Mouse (Mus musculus) limb, embryonic 14.5 days (tissue): Measurements from ENCODE around the gene Gm42688. TPM values are rescaled to one million over a fixed set of nuclear protein-coding genes. Genes with fewer than 3 reads are reported as not detected.
A peak's percentile ranks its signal among the peaks of the same experiment; 100 is the strongest.

Experiments
- ATAC-seq: fragments of 200-750 bp; cut with Nextera tagmentation; 2 replicates; pipeline ENCODE4 v1.8.0; 2017; ENCODE audit warnings: low read depth, moderate number of reproducible peaks, moderate TSS enrichment; ENCODE audit not compliant: low FRiP score
- DNase-seq: peaks from one replicate; pipeline ENCODE4 v3.0.0-alpha.2; 2015; ENCODE audit warnings: low spot score
- H3K27ac ChIP-seq: fragments of 300-500 bp; sonication (generic); replicated peaks from 2 replicates; pipeline ENCODE4 v1.5.1; 2014; ENCODE audit warnings: low read depth, mild to moderate bottlenecking, low read length, moderate library complexity, mixed read lengths
- H3K27me3 ChIP-seq: fragments of 300-500 bp; sonication (generic); 2 replicates; pipeline ENCODE4 v1.6.1; 2014; ENCODE audit warnings: low read length, mixed read lengths; ENCODE audit not compliant: control insufficient read depth, insufficient read depth
- H3K36me3 ChIP-seq: fragments of 300-500 bp; sonication (generic); 2 replicates; pipeline ENCODE4 v1.6.1; 2014; ENCODE audit warnings: mild to moderate bottlenecking, low read length, moderate library complexity, mixed read lengths; ENCODE audit not compliant: control insufficient read depth, insufficient read depth
- H3K4me1 ChIP-seq: fragments of 300-500 bp; sonication (generic); 2 replicates; pipeline ENCODE4 v1.6.1; 2014; ENCODE audit warnings: antibody characterized with exemption, low read length, mixed read lengths; ENCODE audit not compliant: control insufficient read depth, insufficient read depth
- H3K4me2 ChIP-seq: fragments of 300-500 bp; sonication (generic); replicated peaks from 2 replicates; pipeline ENCODE4 v1.6.1; 2014; ENCODE audit warnings: low read depth, mild to moderate bottlenecking, low read length, moderate library complexity; ENCODE audit not compliant: severe bottlenecking
- H3K4me3 ChIP-seq: fragments of 300-500 bp; sonication (generic); replicated peaks from 2 replicates; pipeline ENCODE4 v1.5.1; 2014; ENCODE audit warnings: low read length
- H3K9ac ChIP-seq: fragments of 300-500 bp; sonication (generic); 2 replicates; pipeline ENCODE4 v1.6.1; 2014; ENCODE audit warnings: mild to moderate bottlenecking, low read depth, low read length, moderate library complexity; ENCODE audit not compliant: severe bottlenecking
- H3K9me3 ChIP-seq: fragments of 300-500 bp; sonication (generic); 2 replicates; pipeline ENCODE4 v1.6.1; 2016; ENCODE audit warnings: low read length; ENCODE audit not compliant: control insufficient read depth
- POLR2A ChIP-seq: fragments of 200-500 bp; IDR thresholded peaks from 2 replicates; pipeline ENCODE4 v1.8.0; 2012; ENCODE audit warnings: inconsistent platforms, mild to moderate bottlenecking, moderate library complexity, borderline replicate concordance; ENCODE audit not compliant: insufficient read depth, insufficient read length; ENCODE audit errors: extremely low read depth
- WGBS: fragments of 180-500 bp; shearing (Covaris S2); extraction: QIAGEN DNeasy Blood & Tissue Kit; methylation state at CpG from one replicate; pipeline ENCODE4 v1.1.7; 2014; 5-methylcytosine and 5-hydroxymethylcytosine counted together
- polyA plus RNA-seq, 2 experiments: library from polyadenylated mRNA; depleted of rRNA in 1 of 2; stranded (reverse) in 1 of 2; unstranded in 1 of 2; fragments of >200 nt; fragmentation: Nextera tagmentation in 1 of 2; extraction: Ambion mirVana in 1 of 2; gene quantifications; 2 replicates each; pipeline versions ENCODE4 v1.2.1 to v1.2.3; 2012 to 2014

Gm42688 gene
- polyA plus RNA-seq, 2 experiments: 2.5 to 7.0 TPM

- H3K27ac ChIP-seq: peak within 1 kb of the TSS; percentile 34; the same call in 1 of the 2 replicates
- no peaks in the 10 kb centered on the region for H3K27me3 ChIP-seq
- no peak for DNase-seq
- WGBS: 30% methylated on average over 5 of the region's 5 CpGs
- peak within 1 kb of the TSS; percentile 62 for H3K4me3 ChIP-seq
- TF ChIP-seq POLR2A: no peak
- H3K36me3 ChIP-seq: 0 out of 2 replicates have a peak, but pooled peaks cover 4% of the 10 kb centered on the region
- H3K9me3 ChIP-seq: no peaks in the 10 kb centered on the region
- peaks cover 22% of the 10 kb centered on the region for H3K4me1 ChIP-seq
- H3K9ac ChIP-seq: peak within 1 kb of the TSS; percentile 59
- ATAC-seq: no peak
- H3K4me2 ChIP-seq: peak within 1 kb of the TSS; percentile 75
Measured at GRCm38 (mm10) chr6:83125331-83125730, 23.9 kb downstream of the Gm42688 start, which contains the start of gene Ino80b. Ino80b (minus strand) TSS chr6:83125431.

DNA sequence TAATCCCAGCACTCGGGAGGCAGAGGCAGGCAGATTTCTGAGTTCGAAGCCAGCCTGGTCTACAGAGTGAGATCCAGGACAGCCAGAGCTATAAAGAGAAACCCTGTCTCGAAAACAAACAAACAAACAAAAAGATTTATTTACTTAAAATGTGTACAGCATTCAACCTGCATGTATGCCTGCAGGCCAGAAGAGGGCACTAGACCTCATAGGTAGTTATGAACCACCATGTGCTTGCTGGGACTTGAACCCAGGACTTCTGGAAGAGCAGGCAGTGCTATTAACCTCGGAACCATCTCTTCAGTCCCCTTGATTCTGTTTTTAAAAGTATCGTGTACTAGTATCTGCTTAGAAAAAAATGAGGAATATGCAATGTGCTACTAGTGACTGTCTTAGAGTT lies 26.0 kb downstream of the Gm42688 start:
- H3K27me3 ChIP-seq: no peaks in the 10 kb centered on the region
- DNase-seq (no peak), ATAC-seq (no peak)
- H3K4me2 ChIP-seq: no peak overlapping the region
- TF ChIP-seq POLR2A: no peak
- H3K4me1 ChIP-seq: peaks cover 18% of the 10 kb centered on the region
- no peak overlapping the region for H3K9ac ChIP-seq
- 0 out of 2 replicates have a peak, but pooled peaks cover 4% of the 10 kb centered on the region for H3K36me3 ChIP-seq
- no peaks in the 10 kb centered on the region for H3K9me3 ChIP-seq
- WGBS: 96% methylated on average over 5 of the region's 5 CpGs
- H3K4me3 ChIP-seq: no peak overlapping the region
- H3K27ac ChIP-seq: no peak overlapping the region

DNA sequence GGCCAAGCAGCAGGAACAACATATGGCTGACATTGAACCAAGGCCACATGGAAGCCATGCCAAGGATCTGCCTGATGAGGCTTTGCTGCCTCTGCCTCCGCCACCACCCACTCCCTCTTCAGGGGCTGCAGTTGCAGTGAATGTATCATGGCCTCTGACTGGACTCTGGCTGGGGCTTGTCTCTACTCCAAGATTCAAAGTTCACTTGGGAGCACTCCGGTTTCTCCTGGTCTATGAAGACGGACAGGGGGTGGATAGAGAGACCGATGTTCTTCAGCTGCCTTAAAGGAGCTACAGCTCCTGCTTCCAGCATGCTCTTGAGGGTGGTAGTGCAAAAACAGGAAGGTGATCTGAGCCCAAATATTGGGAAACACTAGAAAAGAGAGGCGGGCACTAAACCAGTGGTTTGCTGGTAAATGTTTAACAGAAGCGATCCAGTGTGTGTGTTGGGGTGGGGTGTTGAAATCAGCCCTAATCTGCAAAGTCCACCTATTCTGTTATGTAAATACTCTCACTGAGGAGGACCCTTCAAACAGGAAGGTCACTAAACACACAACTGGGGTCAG lies 30.1 kb downstream of the Gm42688 start:
- ATAC-seq: no peak
- no peak for DNase-seq
- Histone ChIP-seq H3K4me2 (no peak overlapping the region), H3K36me3 (no peaks in the 10 kb centered on the region), H3K4me1 (peaks cover 11% of the 10 kb centered on the region), H3K27ac (no peak overlapping the region), H3K4me3 (no peak overlapping the region), H3K9me3 (no peaks in the 10 kb centered on the region), H3K27me3 (no peaks in the 10 kb centered on the region), H3K9ac (no peak overlapping the region)
- WGBS: 70% methylated on average over 6 of the region's 6 CpGs
- no peak for TF ChIP-seq POLR2A

- DNase-seq (no peak), ATAC-seq (no peak)
- no peak for TF ChIP-seq POLR2A
- Histone ChIP-seq H3K4me1 (peaks cover 12% of the 10 kb centered on the region), H3K27ac (no peak overlapping the region), H3K9me3 (no peaks in the 10 kb centered on the region), H3K4me3 (no peak overlapping the region), H3K9ac (no peak overlapping the region), H3K4me2 (no peak overlapping the region), H3K36me3 (no peaks in the 10 kb centered on the region), H3K27me3 (no peaks in the 10 kb centered on the region)
- WGBS: 89% methylated on average over 9 of the region's 9 CpGs
Measured at GRCm38 (mm10) chr6:83132176-83132919, 30.9 kb downstream of the Gm42688 start.

GRCm38 (mm10) chr6:83134226-83134625 lies 32.8 kb downstream of the Gm42688 start:
- 77% methylated on average over 3 of the region's 3 CpGs for WGBS
- Histone ChIP-seq H3K9me3 (no peaks in the 10 kb centered on the region), H3K4me2 (no peak overlapping the region), H3K36me3 (no peaks in the 10 kb centered on the region; the same call in 1 of the 2 replicates), H3K9ac (no peak overlapping the region), H3K4me3 (no peak overlapping the region), H3K4me1 (peaks cover 27% of the 10 kb centered on the region), H3K27me3 (no peaks in the 10 kb centered on the region), H3K27ac (no peak overlapping the region)
- no peak for TF ChIP-seq POLR2A
- no peak for DNase-seq
- ATAC-seq: no peak
